Mouse (Mus musculus) retina, postnatal 1 day (tissue): ENCODE measurements around the gene Sema6d.

ENCODE experiments used
- DNase-seq: peaks from one replicate; pipeline ENCODE4 v3.0.0-alpha.2; 2012

The Sema6d gene

GRCm38 (mm10) chr2:124176265-124176664 is 86.5 kb downstream of the Sema6d start:
- no peak for DNase-seq

- peak; percentile 32 for DNase-seq
Observed at GRCm38 (mm10) chr2:124176711-124177169, 87.0 kb downstream of the Sema6d start.

DNA sequence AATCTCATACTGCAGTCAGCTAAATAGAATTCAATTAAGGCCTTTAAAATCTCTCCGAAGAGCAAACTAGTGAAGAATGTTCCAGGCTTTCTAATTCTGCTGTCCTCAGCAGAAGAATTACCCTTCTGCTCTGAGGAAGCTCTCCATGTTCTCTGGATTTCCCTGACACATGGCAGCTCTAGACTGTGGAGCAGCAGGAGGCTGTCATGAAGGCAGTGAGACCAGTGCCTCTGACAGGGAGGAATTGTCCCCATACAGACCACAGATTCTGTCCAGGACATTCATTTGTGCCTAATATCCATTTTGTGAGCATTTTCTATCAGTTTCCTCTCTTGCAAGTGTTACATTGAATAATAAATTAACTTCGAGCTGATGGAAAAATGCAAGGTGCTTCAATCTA is 99.5 kb downstream of the Sema6d start:
- DNase-seq: no peak

DNA sequence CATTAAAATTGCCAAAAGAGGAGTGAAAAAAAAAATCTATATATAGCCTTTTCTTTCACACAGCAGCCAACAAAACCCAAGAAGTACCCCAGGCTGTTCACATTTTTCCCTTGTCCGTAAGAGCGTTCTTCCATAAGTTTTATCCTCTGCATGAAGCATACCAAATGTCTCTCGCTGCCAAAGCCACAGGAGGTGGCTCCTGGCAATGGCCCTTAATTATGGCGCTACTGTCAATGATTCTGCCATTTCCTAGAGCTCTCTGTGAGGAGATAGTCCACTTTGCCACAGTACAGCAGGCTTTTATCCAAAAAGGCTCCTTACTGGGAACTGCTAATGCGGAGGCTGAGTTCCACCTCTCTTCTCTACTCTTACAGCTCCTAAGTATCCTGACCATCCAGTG is 104.3 kb downstream of the Sema6d start:
- DNase-seq: no peak

DNA sequence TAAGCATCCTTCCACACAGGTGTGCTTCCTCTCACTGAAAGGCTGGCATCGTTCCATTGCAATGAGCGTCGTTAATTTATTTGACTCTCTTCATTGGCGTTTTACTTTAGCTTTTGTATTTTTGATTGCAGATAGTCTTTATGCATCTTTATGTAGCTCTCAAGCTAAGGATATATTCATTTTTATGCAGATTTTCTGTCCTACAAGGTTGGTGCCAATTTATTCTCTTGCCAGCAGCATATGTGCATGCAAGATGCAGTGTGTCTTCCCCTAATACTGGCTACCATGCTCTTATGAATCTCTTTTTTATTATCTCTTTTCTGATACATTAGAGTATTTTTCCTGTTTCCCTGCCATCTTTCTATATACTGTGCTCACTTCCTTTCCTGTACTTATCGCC is 111.7 kb downstream of the Sema6d start:
- DNase-seq: no peak

DNA sequence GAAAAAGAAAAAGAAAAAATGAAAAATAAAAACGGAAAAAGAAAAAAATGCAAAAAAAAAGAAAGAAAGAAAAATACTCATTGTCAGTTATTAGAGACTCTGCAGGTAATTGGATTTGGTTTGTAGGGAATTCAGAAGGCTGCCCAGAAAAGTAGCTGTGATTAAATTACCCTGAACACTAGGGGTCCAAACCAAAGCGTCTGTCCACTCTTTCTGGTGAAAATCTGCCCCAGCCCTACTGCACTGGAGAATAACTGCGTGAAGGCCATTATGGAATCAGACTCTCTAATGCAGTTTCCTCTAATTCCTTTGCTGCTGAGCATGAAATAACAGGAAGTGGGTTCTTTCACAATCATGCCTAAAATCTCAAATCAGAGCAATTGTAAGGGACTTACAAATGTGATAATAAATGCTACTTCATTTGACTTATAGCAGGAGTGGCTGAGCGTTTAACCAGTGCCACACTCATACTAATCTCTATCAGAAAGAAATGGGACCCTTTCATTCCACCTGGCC is 112.8 kb downstream of the Sema6d start:
- DNase-seq: no peak

- no peak for DNase-seq
Observed at GRCm38 (mm10) chr2:124205811-124206210, 116.0 kb downstream of the Sema6d start.

- DNase-seq: no peak
Observed at GRCm38 (mm10) chr2:124208251-124208650, 118.5 kb downstream of the Sema6d start.

- no peak for DNase-seq
Observed at GRCm38 (mm10) chr2:124223559-124223958, 133.8 kb downstream of the Sema6d start.

GRCm38 (mm10) chr2:124224328-124224727 is 134.6 kb downstream of the Sema6d start:
- no peak for DNase-seq

DNA sequence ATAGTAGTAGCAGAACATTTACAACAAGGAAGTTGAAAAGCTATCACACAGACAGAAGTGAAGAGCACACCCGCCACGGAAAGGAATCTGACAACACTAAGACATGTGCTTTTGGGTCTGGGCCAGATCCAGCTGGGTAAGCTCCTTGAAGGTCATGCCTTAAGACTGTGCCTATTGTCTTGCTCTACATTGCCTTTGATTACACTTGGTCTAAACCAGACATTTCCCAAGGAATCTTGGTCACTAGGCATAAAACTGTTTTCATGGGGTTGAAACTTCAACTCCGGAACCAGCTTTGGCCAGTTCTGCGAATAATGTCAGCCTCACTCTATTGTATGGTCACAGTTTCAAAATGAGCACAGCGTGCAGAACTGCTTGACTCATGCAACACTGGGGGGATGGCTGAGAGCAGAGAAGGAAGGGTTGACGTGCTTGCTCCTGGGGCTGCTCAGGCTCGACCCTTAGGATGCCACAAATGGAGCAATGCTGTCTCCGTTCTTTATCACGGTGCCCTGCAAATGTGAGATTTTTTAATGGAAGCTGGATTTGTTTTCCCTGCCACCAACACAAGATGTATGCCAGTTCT is 145.0 kb downstream of the Sema6d start:
- no peak for DNase-seq

GRCm38 (mm10) chr2:124235237-124236055 is 145.7 kb downstream of the Sema6d start:
- DNase-seq: no peak

DNA sequence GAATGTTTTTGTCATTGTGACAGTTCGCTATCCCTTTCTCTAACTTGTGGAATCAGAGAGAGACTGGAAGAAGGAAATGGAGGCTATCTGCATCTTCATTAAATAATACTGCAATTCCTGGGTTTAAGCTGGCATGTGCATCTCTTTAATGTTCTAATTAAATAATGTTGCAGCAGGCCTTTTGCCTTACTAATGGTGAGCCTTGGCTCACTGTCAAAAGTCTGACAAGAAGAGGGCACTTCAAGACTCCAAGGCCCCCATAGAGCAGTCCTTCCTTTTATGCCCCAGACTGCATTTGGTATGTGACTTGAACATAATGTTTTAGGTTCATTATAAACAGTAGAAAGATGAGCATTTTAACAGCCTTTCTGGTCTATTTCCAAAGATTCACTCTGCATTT is 147.1 kb downstream of the Sema6d start:
- no peak for DNase-seq

GRCm38 (mm10) chr2:124243608-124244007 is 153.8 kb downstream of the Sema6d start:
- DNase-seq: no peak

DNA sequence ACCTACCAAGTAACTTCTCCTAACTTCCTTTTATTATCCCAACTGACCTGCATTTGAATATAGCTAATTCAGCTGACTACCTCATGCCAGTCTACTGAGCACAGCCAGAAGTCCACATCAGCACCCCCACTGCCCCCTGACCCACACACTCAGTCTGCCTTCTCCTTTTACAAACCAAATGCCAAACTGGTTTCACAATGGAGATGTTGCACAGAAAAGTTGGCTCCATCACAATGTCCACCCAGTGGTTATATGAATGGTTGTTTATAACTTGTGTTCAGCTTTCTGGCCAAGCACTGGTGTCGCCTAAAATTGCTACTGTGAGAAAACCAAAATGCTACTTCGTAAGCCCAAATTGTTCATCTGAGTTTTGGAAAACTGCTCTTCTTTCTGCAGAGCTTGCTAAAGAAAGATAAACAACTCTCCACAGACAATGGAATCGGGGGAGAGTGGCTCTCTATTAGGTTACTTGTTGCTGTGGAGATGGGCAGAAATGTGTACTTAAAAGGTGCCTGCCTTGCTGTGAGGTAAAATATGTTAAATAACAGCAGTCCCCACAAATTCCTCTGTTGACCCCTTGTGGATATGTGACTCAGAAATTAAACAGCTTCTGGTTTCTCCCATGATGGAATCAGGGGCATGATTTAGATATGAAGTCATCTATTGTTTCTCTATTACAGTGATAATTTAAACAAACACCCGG is 154.9 kb downstream of the Sema6d start:
- DNase-seq: no peak

DNA sequence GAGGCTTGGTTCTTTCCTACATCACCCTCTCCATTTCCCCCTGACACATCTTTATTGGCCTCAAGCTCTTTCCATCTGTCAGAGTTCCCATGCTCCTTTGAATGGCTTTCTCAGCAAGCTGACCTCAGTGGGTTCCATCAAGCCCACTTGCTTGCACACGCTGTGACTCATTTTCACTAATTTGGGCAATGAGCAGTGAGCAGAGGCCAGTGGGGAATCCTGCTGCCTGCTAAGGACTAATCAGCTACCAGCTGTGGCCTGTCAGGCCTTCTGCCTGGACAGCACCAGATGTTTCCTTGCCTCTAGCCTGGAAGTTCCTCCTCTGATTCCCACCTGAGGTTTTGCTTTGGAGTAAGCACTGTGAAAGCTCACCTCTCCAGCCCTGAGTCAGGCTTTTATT is 168.3 kb downstream of the Sema6d start:
- peak; percentile 46 for DNase-seq

GRCm38 (mm10) chr2:124264309-124264708 is 174.5 kb downstream of the Sema6d start:
- DNase-seq: no peak

DNA sequence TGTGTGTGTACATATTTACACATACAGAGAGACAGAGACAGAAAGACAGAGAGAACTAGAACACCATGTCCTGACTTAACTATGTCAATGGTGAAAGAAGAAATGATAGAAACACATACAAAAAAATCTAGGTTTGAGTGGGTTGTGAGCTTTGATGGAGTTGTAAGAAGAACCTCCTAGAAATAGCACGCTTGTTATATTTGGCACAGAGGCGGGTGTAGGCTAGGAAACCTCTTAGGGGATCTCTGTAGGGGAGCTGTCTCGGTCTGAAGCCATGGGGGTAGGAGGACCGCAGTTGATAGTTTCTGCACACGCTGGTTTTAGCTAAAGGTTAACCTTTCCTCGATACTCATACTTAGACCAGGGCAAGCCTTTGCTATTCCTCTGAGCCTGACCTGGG is 181.4 kb downstream of the Sema6d start:
- no peak for DNase-seq

- no peak for DNase-seq
Observed at GRCm38 (mm10) chr2:124277492-124277891, 187.7 kb downstream of the Sema6d start.

DNA sequence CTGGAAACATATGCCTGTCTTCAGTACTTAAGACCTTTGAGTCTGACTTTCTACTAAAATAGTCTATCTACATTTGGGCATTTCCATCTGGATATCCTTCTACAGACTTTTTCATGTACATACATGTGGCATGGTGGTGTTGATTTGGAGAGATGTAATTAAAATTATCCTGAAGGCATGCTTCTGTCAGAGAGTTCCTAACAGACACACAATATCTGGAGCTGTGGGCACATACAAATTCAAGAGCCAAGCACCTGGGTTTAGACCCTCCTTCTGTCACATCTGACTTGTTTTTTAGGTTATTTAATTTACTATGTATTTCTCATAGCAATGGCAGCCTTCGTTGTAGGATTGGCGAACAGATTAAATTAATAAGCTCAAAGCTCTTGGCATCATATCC is 195.3 kb downstream of the Sema6d start:
- peak; percentile 1 for DNase-seq

DNA sequence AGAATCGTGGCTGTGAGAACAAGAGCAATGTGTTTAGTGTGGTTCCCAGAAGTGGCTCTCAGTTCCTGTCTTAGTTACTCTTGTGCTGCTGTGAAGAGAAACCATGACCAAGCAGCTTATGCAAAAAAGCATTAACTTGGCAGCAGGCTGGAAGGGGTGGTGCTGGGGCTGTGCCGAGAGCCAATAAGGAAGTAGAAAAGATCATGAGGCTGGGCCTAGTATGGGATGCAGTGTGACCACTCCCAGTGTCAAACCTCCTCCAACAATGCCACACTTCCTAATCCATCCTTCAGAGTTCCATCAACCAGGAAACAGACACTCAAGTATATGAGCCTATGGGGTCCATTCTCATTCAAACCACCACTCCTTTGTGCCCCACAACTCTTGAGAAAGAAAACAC is 199.6 kb downstream of the Sema6d start:
- DNase-seq: no peak

GRCm38 (mm10) chr2:124291145-124291544 is 201.4 kb downstream of the Sema6d start:
- no peak for DNase-seq

GRCm38 (mm10) chr2:124293601-124294000 is 203.8 kb downstream of the Sema6d start:
- DNase-seq: no peak

DNA sequence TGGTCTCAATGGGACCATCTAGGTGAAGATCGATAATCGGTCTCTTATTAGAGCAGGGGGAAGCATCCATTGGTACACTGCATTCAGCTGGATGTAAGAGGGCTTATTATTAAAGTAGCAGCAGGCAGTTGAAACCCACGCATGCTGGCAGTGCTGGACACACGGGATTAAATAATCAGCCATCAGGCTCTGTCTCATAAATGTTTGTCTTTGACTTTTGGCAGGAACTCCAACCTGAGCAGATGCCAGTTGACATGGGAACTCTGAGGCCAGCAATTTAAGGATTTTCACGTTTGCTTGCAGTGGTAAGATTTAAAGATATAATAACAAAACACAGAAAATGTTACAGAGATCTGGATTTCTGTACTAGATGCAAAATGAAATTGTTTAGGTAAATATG is 208.6 kb downstream of the Sema6d start:
- DNase-seq: no peak
